Mouse (Mus musculus) cerebellum, adult (tissue): Measurements from ENCODE around the gene Tent5a.

Source experiments
- ATAC-seq: cut with Nextera tagmentation; 2 replicates; pipeline ENCODE4 v1.9.2; 2017; ENCODE audit warnings: mild to moderate bottlenecking, moderate library complexity, mixed read lengths; ENCODE audit not compliant: insufficient number of reproducible peaks, low FRiP score, low TSS enrichment

Tent5a gene

GRCm38 (mm10) chr9:85327242-85328211 is at the start of gene Tent5a:
Gene Tent5a, minus strand, starts transcription at chr9:85327348.
- ATAC-seq, result no peak

GRCm38 (mm10) chr9:85376643-85377307 is 49.6 kb upstream of the Tent5a start:
- ATAC-seq, result no peak

GRCm38 (mm10) chr9:85375152-85375551 is 48.0 kb upstream of the Tent5a start:
- ATAC-seq, result no peak

GRCm38 (mm10) chr9:85372034-85372433 is 44.9 kb upstream of the Tent5a start:
- ATAC-seq, result no peak

- ATAC-seq, result no peak
Measured at GRCm38 (mm10) chr9:85369512-85369911, 42.4 kb upstream of the Tent5a start.

GRCm38 (mm10) chr9:85357154-85357860 is 30.2 kb upstream of the Tent5a start:
- ATAC-seq, result no peak

GRCm38 (mm10) chr9:85355559-85355958 is 28.4 kb upstream of the Tent5a start:
- no peak for ATAC-seq

- no peak for ATAC-seq
Measured at GRCm38 (mm10) chr9:85347823-85348523, 20.8 kb upstream of the Tent5a start.

GRCm38 (mm10) chr9:85342892-85343785 is 16.0 kb upstream of the Tent5a start:
- ATAC-seq, result no peak

GRCm38 (mm10) chr9:85340303-85340702 is 13.2 kb upstream of the Tent5a start:
- no peak for ATAC-seq

GRCm38 (mm10) chr9:85336046-85336445 is 8.9 kb upstream of the Tent5a start:
- ATAC-seq, result no peak

GRCm38 (mm10) chr9:85331521-85331920 is 4.4 kb upstream of the Tent5a start:
- ATAC-seq, result no peak

- ATAC-seq, result no peak
Measured at GRCm38 (mm10) chr9:85328259-85328658, 1.1 kb upstream of the Tent5a start.

GRCm38 (mm10) chr9:85326292-85327241 is 581 bp downstream of the Tent5a start:
- no peak for ATAC-seq

GRCm38 (mm10) chr9:85325201-85325868 is 1.8 kb downstream of the Tent5a start:
- ATAC-seq, result no peak

GRCm38 (mm10) chr9:85324158-85324875 is 2.8 kb downstream of the Tent5a start:
- no peak for ATAC-seq
